Mouse (Mus musculus): ENCODE data around the gene Lurap1. TPM values are rescaled to one million over a fixed set of nuclear protein-coding genes. Genes with fewer than 3 reads are reported as not detected.

Lurap1 gene
- polyA plus RNA-seq (2015; fragmentation: Nextera tagmentation; extraction: Ambion mirVana) = 0.41 and 0.53 TPM in 2 replicates

GRCm38 (mm10) chr4:116151238-116151637 is at the start of gene Lurap1:
Lurap1 (minus strand) TSS chr4:116151338.

GRCm38 (mm10) chr4:116173072-116173471 is 21.9 kb upstream of the Lurap1 start, which contains the start of the genes 1700042G07Rik and Gm49337:
1700042G07Rik (plus strand) TSS chr4:116173372.
Gm49337 (plus strand) TSS chr4:116173384.

GRCm38 (mm10) chr4:116167404-116167803 is 16.3 kb upstream of the Lurap1 start, which contains the start of gene Tspan1:
Tspan1 (minus strand) TSS chr4:116167601.

GRCm38 (mm10) chr4:116123602-116124519 is 27.3 kb downstream of the Lurap1 start, which contains the start of the genes Rad54l and Pomgnt1:
Rad54l (minus strand) TSS chr4:116123690.
Pomgnt1 (plus strand) TSS chr4:116123840.

Other genes with a start within 250 kb of the Lurap1 start
- gene Dmbx1, start 211.4 kb downstream of the Lurap1 start, polyA plus RNA-seq (2015; fragmentation: Nextera tagmentation; extraction: Ambion mirVana) = not detected in 2 replicates
- gene Faah, start 133.4 kb downstream of the Lurap1 start, polyA plus RNA-seq (2015; fragmentation: Nextera tagmentation; extraction: Ambion mirVana) = 0.67 and 1.1 TPM in 2 replicates
- 8.8 and 10.2 TPM in 2 replicates for gene Nsun4, start 97.5 kb downstream of the Lurap1 start, polyA plus RNA-seq (2015; fragmentation: Nextera tagmentation; extraction: Ambion mirVana)
- gene Uqcrh, start 76.3 kb downstream of the Lurap1 start, polyA plus RNA-seq (2015; fragmentation: Nextera tagmentation; extraction: Ambion mirVana) = 440 and 452 TPM in 2 replicates
- gene Lrrc41, start 76.1 kb downstream of the Lurap1 start, polyA plus RNA-seq (2015; fragmentation: Nextera tagmentation; extraction: Ambion mirVana) = 23.9 and 24.7 TPM in 2 replicates
- gene Rad54l, start 27.6 kb downstream of the Lurap1 start, polyA plus RNA-seq (2015; fragmentation: Nextera tagmentation; extraction: Ambion mirVana) = 34.5 and 37.3 TPM in 2 replicates
- gene Pomgnt1, start 27.5 kb downstream of the Lurap1 start, polyA plus RNA-seq (2015; fragmentation: Nextera tagmentation; extraction: Ambion mirVana) = 14.7 and 15.3 TPM in 2 replicates
- 0.08 and 0.14 TPM in 2 replicates for gene Tspan1, start 16.3 kb upstream of the Lurap1 start, polyA plus RNA-seq (2015; fragmentation: Nextera tagmentation; extraction: Ambion mirVana)
- gene 1700042G07Rik, start 22.0 kb upstream of the Lurap1 start, polyA plus RNA-seq (2015; fragmentation: Nextera tagmentation; extraction: Ambion mirVana) = not detected in 2 replicates
- gene Gm49337, start 22.0 kb upstream of the Lurap1 start, polyA plus RNA-seq (2015; fragmentation: Nextera tagmentation; extraction: Ambion mirVana) = not detected in 2 replicates
- gene Pik3r3, start 70.3 kb upstream of the Lurap1 start, polyA plus RNA-seq (2015; fragmentation: Nextera tagmentation; extraction: Ambion mirVana) = 2.0 and 3.2 TPM in 2 replicates